Mouse (Mus musculus) brain, embryonic 14.5 days (tissue): ENCODE measurements around the gene Hsd3b5.
"Not testable (repeated sequence)": the region's sequence is repeated elsewhere in the genome, so short reads cannot be mapped to it uniquely, and the experiment has no call there.

Experiments used
- CTCF ChIP-seq: fragments of 200-500 bp; IDR thresholded peaks from 2 replicates; pipeline ENCODE4 v1.5.1; 2012; ENCODE audit warnings: inconsistent platforms, mild to moderate bottlenecking, moderate library complexity, borderline replicate concordance; ENCODE audit not compliant: insufficient read depth, insufficient read length; ENCODE audit errors: extremely low read depth
- POLR2A ChIP-seq: fragments of 200-500 bp; IDR thresholded peaks from 2 replicates; pipeline ENCODE4 v1.6.1; 2012; ENCODE audit warnings: mild to moderate bottlenecking, inconsistent platforms, borderline replicate concordance; ENCODE audit not compliant: poor library complexity, insufficient read depth, insufficient read length, severe bottlenecking; ENCODE audit errors: extremely low read depth

DNA sequence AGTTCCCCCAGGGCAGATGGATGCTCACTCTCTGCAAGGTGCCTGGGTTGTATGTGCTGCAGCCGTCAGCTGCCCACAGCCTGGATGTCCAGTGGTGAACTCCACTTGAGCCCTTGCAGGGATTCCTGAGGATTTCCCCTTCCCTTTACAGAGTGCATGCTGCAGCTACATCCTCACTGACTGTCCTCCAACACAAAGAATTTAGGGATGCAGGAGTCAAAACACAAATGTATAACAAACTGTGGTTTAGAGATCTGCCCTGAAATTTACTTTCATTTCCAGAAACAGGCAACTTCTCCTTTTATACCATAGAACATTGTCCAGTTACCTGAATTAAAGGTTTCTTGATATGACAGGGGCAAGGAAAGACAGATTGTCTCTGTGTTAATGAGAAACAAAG, 13.3 kb downstream of the Hsd3b5 start:
- not testable (repeated sequence) for TF ChIP-seq CTCF, POLR2A
